Mouse (Mus musculus) erythroid progenitor cell, adult 5-6 weeks (primary cell): ENCODE results near the gene AC153137.1. TPM values are rescaled to one million over a fixed set of nuclear protein-coding genes. Genes with fewer than 3 reads are reported as not detected.
A peak's percentile ranks its signal among the peaks of the same experiment; 100 is the strongest.
"Not testable (repeated sequence)": the region's sequence is repeated elsewhere in the genome, so short reads cannot be mapped to it uniquely, and the experiment has no call there.

Source experiments
- ATAC-seq: replicated peaks from 2 replicates; pipeline ENCODE4 v1.8.0; 2016; ENCODE audit warnings: moderate number of reproducible peaks, mild to moderate bottlenecking, moderate TSS enrichment, inconsistent platforms; ENCODE audit not compliant: poor library complexity, low FRiP score, severe bottlenecking
- total RNA-seq, 2 experiments: library from RNA; stranded (forward) in 1 of 2; stranded (reverse) in 1 of 2; fragments of 150-400 nt in 1 of 2; fragments of 186-747, 209-891 nt in 1 of 2; gene quantifications; 2 replicates each; pipeline versions ENCODE4 v1.2.3 to v1.2.4; 2015 to 2017; ENCODE audit warnings: low replicate concordance in 2 of 2

The AC153137.1 gene
- total RNA-seq (2015; ENCODE audit: low replicate concordance) (not detected in 2 replicates), total RNA-seq (2017; ENCODE audit: low replicate concordance) (not detected in 2 replicates)

GRCm38 (mm10) chr1:30977868-30978267 lies at the start of gene AC153137.1:
AC153137.1 (minus strand) TSS chr1:30977968.
- ATAC-seq: not testable (repeated sequence)

- no peak for ATAC-seq
Observed at GRCm38 (mm10) chr1:31023173-31023572, 45.4 kb upstream of the AC153137.1 start.

DNA sequence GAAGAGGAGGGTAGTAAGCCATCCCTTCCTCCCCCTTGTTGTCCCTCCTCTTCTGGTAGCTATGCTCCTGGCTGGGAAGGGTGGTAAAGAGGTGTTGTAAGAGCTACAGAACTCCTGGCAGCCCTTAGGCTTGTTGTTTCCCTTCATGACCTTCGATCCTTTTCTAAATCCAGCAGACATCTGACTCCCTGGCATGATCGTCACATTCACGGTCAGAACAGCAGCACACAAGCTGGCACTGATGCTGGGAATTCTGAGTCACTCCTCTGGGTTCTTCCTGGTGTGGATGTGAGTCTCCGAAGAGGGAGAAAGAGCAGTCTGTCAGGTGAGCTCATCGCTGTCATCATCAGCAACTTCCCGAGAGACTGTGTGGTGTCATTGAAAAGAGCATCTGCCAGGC lies 41.5 kb upstream of the AC153137.1 start:
- no peak for ATAC-seq

- ATAC-seq: no peak
Observed at GRCm38 (mm10) chr1:31017377-31017776, 39.6 kb upstream of the AC153137.1 start.

DNA sequence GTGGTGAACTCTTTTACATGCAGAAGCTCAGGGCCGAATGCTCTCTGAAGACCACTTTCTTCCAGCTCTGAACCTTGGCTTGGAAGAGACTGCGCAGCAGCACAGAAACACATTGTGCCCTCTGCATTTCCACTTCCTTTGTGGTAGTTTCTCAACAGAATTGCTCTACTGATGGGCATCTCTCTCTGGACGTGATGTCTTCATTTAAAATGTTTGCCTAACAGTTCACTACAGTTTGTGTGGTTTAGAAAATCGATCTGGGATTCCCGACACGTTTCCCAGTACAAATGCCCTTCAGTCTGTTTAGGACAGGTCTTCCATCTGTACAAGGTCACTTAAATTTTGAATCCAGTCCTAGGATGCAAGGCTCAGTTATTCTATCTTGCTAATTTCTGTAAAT lies 38.3 kb upstream of the AC153137.1 start:
- no peak for ATAC-seq

DNA sequence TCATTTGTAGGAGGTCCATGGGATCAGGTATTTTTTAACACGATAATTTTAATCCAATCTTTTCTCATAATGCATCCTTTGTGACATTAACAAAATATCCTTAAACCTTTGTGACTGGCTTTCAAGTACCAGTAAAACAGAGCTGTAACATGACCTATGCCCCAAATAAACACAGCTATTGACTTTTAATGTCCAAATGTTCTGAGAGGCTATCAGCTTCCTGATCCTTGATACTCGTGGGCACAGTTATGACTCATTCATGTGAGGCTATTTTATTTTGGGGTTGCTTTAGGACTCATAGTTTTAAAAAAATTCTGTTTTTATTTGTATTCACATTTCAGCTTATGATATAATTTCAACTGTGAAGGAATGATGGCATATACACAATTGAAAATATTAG lies 37.5 kb upstream of the AC153137.1 start:
- no peak for ATAC-seq

DNA sequence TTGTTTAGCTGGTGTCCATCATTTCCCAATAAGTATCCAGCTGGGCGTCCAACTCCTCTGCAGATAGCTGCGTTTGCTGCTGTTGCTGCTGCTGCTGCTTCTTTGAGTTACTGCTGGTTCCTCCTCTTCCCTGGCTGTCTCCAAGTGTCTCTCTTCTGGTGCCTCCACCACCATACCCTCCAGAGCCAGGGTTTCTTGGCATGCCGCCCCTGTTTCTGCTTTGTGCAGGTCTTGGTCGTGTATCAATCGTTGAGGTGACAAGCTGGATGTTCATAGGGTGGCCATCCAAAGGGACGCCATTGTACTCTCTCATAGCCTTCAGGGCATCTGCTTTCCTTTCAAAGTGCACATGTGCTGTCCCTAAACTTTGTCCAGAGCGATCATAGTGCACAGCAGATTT lies 529 bp downstream of the AC153137.1 start:
- not testable (repeated sequence) for ATAC-seq

DNA sequence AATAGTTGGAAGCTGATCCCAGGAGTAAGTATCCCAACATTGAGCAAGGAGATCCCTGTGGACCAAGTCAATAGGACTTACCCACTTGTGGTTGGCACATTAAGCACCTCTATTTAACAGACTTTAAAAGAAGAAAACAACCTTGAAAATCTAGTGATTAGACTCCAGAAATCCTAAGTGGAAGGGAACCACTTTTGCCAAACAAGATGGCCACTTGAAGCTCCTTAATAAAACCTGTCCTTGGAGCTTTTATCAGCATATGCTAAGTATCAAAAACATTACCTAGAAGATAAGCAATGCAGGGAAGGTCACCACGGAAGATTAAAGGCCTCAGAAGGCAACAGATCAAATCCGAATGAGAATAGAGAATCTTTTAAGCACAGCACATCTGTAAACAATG lies 26.0 kb downstream of the AC153137.1 start:
- no peak for ATAC-seq

DNA sequence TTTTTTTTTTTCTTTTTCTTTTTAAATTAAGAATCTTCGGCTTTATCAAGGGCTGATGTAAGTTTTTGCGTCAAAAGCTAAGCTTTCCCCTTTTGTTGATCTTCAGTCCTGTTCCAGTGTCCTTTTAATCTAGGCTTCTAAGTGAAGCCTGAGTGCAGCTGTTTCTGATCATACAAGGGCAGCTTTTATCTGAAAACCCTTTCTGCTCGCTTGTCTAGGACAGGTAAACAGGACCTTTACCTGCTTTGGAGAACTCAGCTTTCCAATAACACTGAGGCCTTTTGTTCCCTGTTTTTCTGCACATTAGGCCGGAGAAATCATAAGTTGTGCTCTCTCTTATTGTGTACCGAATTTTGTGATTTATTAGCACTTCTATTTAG lies 27.3 kb downstream of the AC153137.1 start:
- peak; percentile 4; the same call in 1 of the 2 replicates for ATAC-seq

DNA sequence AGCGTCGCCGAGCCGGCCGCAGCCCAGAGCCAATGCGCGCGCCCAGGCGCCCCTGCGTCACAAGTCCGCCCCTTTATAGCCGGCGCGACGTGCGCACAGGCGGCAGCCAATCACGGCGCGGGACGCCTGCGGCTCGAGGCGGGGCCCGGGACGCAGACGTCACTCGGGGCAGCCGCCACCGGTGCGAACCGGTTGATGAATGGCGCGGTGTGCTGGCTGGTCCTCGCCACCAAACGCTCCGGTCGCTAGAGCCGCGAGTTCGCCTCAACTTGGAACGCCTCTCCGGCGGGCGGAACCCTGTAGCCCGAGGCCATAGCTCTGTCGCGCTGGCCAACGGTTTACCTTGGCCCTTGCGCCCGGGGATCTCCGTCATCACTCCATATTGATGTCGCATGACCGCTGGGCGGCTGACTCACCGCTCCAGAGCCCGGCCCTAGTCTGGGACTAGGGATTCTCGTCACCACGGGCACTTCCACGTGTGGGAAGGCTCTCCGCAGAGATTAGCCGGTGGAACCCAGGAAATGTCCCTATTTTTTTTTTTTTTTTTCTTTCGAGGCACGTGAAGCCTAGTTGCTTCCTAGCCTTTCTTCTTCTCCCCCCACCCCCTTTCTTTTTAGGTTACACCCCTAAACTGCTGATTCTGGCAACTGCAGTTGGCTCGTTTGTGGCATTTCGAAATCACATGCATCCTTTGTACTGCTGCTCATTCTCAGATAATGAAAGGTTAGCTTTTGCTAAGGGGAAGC lies 27.9 kb downstream of the AC153137.1 start:
- ATAC-seq: peak; percentile 92

DNA sequence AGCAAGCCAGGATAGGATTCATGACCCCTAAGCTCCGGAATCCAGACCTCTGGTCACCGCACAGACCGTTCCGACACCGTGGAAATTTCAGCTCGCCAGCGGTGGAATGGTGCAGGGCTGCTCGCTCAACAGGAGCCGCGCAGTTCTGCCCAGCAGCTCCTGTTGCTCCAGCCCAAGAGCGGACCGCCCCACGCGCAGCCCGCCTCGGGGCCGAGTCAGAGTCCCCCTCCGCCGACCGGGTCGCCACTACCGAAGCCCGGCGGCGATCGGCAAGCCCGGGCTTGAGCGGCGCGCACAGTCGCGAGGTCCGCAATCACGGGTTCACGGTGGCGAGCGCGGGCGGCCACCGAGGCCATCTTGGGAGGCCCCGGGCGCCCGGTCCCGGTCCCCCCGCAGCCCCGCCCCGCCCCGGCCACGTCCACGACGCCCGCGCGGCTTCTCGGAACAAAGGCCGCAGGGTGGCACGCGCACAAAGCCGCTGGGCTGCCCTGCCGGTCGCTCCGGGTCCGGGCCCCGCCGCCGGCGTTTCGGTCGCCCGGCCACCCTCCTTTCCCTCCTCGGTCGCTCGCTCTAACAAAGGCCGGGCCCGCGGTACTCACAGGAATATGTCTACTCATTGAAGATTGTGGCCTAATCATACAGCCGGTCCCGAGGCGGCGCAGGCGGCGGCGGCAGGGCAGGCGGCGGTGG lies 28.7 kb downstream of the AC153137.1 start:
- peak; percentile 40 for ATAC-seq

GRCm38 (mm10) chr1:30948361-30948949 lies 29.3 kb downstream of the AC153137.1 start:
- no peak for ATAC-seq

DNA sequence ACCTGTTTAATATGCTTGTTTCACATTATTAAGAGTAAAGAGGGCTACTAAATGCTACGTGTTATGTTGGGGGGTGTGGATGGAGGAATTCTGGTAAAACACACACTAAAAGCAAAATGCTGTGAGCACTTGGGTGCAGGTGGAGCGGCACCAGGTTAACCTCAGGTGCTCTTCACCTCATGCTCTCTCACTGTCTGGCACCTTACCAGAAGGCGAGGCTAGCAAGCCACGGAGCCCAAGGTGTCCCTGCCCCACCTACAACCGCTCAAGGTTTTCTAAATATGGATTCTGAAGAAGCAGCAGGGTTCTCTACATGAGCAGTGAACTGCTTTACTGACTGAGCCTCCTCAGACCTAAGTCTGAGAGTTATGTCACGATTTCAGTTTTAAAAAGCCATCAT lies 32.6 kb downstream of the AC153137.1 start:
- ATAC-seq: no peak

- no peak for ATAC-seq
Observed at GRCm38 (mm10) chr1:30940571-30940970, 37.2 kb downstream of the AC153137.1 start.

GRCm38 (mm10) chr1:30938392-30938791 lies 39.4 kb downstream of the AC153137.1 start:
- ATAC-seq: no peak

GRCm38 (mm10) chr1:30937396-30937965 lies 40.3 kb downstream of the AC153137.1 start:
- no peak for ATAC-seq

- ATAC-seq: no peak
Observed at GRCm38 (mm10) chr1:30936488-30936887, 41.3 kb downstream of the AC153137.1 start.

DNA sequence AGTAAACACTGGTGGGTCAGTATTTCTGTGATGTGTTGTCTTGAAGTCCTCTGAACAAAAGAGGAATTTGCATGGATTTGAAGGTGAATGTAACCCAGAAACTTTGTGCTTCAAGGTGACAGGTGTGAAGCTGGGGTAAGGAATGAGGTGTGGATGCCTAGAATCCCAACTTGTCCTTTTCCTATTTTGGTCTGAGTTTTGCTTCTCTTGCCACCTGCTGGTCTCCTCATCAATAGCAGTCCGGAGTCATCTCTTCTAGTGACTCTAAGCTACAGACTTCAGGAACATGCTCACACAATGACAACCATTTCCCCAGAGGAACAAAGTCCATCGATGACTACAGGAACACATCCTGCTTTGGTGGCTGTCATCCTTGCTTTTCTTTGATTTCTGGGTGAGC lies 46.9 kb downstream of the AC153137.1 start:
- ATAC-seq: no peak

GRCm38 (mm10) chr1:30930194-30930593 lies 47.6 kb downstream of the AC153137.1 start:
- ATAC-seq: no peak
